Mouse (Mus musculus): ENCODE data around the gene Ntn5. TPM values are rescaled to one million over a fixed set of nuclear protein-coding genes. Genes with fewer than 3 reads are reported as not detected.

Ntn5 gene
- 3.9 and 4.2 TPM in 2 replicates for polyA plus RNA-seq (2012; rRNA removed)

DNA sequence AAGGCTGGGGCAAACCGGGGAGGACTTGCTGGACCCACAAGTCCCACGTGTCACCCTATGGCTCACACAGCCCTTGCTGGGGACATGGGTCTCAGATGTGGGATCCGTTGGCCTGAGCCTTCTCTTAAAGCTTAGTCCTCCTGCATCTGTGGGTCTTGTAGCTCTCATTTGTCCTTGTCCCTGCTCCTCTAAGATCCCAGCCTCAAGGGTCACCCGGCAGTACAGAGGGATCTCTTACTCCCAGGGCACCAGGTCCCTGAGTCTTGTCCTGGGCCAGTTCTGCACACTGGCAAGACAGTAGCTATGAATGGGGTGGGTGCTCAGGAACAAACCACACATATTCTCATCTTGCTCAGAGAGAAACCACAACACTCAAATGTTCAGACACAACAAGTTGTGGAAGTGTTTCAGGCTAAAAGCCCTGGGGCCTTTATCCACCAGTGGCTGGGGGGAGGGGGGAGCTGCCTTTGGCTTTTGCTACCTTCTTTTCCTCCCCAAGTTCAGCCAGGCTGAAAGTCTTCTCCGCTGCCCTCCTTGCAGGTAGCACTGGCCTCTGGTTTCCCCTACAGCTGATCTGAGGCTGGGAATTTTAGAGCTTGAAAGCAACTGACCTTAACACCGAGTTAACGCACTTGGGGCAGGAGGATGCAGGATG is at the start of gene Ntn5:
Ntn5 (plus strand) TSS at position 627 of the 655 bp plus-strand sequence.
- Histone ChIP-seq H3K4me1 (replicated peaks; ENCODE audit: control insufficient read depth, insufficient read depth, low read length) (peaks cover 32% of the 10 kb centered on the region), H3K27ac (ENCODE audit: control insufficient read depth, insufficient read depth, low read length) (no peak within 1 kb of the TSS), H3K4me3 (ENCODE audit: control insufficient read depth, insufficient read depth, low read length) (no peak within 1 kb of the TSS), H3K36me3 (ENCODE audit: control insufficient read depth, insufficient read depth, low read length) (no peaks in the 10 kb centered on the region), H3K27me3 (ENCODE audit: control insufficient read depth, insufficient read depth, low read length) (no peaks in the 10 kb centered on the region)
- DNase-seq = peak; percentile 24
- WGBS = 76% methylated on average over 7 of the region's 7 CpGs
- TF ChIP-seq CTCF (IDR thresholded peaks at IDR 0.05; ENCODE audit: borderline replicate concordance, control insufficient read depth, extremely low read depth, insufficient read depth, low read length, poor library complexity) (no peak), POLR2A (IDR thresholded peaks at IDR 0.05; ENCODE audit: control insufficient read depth, extremely low read depth, insufficient read depth, low read length, poor library complexity) (no peak)

DNA sequence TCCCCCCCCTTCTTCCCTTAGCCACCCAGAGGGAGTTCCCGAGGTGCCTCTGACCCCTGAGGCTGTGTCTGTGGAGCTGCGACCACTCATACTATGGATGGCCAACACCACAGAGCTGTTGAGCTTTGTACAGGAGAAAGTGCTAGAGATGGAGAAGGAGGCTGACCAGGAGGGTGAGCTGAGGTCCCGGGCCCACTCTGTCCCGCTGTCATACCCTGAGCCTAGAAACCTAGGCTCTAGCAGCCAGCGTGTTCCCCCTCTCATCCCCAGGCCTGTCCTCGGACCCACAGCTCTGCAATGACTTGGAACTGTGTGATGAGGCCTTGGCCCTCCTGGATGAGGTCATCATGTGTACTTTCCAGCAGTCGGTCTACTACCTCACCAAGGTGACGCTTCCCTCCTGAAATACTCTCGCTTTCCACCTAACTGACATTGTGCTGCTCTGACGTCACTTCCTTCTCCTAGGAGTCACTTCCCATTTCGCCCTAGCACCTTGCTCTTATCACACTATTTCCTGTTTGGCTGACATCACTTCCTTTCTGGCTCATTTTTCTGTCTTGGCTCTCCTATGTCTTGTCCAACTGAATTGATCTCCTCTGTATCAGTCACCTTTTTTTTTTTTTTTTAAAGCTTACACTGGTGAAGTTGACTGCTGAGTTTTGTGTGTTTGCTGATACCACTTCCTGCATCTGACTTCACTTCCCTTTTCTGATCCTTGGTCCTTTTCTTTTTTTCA is 48.7 kb upstream of the Ntn5 start:
- H3K27me3 ChIP-seq (ENCODE audit: control insufficient read depth, insufficient read depth, low read length) = no peaks in the 10 kb centered on the region
- H3K4me3 ChIP-seq (ENCODE audit: control insufficient read depth, insufficient read depth, low read length) = no peak overlapping the region
- H3K27ac ChIP-seq (ENCODE audit: control insufficient read depth, insufficient read depth, low read length) = no peak overlapping the region
- H3K4me1 ChIP-seq (replicated peaks; ENCODE audit: control insufficient read depth, insufficient read depth, low read length) = no peaks in the 10 kb centered on the region; the same call in 1 of the 2 replicates
- no peak for TF ChIP-seq CTCF (IDR thresholded peaks at IDR 0.05; ENCODE audit: borderline replicate concordance, control insufficient read depth, extremely low read depth, insufficient read depth, low read length, poor library complexity)
- TF ChIP-seq POLR2A (IDR thresholded peaks at IDR 0.05; ENCODE audit: control insufficient read depth, extremely low read depth, insufficient read depth, low read length, poor library complexity) = no peak
- DNase-seq = no peak
- 67% methylated on average over 11 of the region's 11 CpGs for WGBS
- no peaks in the 10 kb centered on the region for H3K36me3 ChIP-seq (ENCODE audit: control insufficient read depth, insufficient read depth, low read length)

DNA sequence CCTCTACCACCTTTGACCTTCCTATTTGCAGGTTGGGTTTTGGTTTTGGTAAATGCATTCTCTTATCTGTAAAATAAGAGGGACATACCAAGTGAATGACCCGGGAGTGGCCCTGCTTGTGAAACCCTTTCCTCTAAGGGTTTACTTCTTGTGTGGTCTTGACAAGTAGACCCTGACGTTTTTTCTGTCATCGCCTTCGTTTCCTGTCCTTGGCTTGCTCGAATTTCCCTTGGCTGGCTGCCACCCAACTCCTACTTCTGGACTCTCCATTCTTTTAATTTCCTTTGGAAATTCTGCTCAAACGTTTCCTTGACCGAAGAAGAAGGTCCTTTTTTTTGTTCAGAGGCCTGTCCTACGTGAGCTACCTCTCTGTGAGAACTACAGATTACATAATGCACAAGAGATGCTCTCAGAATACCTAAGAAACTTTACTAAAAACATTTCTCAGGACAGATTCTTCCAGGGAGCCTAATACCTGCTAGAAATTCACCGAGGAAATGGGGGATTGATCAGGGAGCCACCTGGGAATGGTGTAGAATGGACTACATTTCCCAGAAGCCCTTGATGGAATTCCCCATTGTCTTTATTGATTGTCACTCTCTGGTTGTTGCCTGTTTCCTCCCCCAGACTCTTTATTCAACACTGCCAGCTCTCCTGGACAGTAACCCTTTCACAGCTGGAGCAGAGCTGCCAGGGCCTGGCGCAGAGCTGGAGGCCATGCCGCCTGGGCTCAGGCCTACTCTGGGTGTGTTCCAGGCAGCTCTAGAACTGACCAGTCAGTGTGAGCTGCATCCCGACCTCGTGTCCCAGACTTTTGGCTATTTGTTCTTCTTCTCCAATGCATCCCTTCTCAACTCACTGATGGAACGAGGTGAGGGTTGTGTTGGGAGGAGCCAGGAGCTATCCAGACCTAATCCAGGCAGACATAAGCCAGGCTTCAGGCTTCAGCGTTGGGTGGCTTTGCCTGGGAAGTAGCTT is 47.8 kb upstream of the Ntn5 start:
- no peaks in the 10 kb centered on the region for H3K36me3 ChIP-seq (ENCODE audit: control insufficient read depth, insufficient read depth, low read length)
- no peaks in the 10 kb centered on the region for H3K27me3 ChIP-seq (ENCODE audit: control insufficient read depth, insufficient read depth, low read length)
- H3K4me1 ChIP-seq (replicated peaks; ENCODE audit: control insufficient read depth, insufficient read depth, low read length) = no peaks in the 10 kb centered on the region; the same call in 1 of the 2 replicates
- 73% methylated on average over 15 of the region's 15 CpGs for WGBS
- no peak for DNase-seq
- TF ChIP-seq CTCF (IDR thresholded peaks at IDR 0.05; ENCODE audit: borderline replicate concordance, control insufficient read depth, extremely low read depth, insufficient read depth, low read length, poor library complexity) (no peak), POLR2A (IDR thresholded peaks at IDR 0.05; ENCODE audit: control insufficient read depth, extremely low read depth, insufficient read depth, low read length, poor library complexity) (no peak)
- H3K27ac ChIP-seq (ENCODE audit: control insufficient read depth, insufficient read depth, low read length) = no peak overlapping the region
- H3K4me3 ChIP-seq (ENCODE audit: control insufficient read depth, insufficient read depth, low read length) = no peak overlapping the region

DNA sequence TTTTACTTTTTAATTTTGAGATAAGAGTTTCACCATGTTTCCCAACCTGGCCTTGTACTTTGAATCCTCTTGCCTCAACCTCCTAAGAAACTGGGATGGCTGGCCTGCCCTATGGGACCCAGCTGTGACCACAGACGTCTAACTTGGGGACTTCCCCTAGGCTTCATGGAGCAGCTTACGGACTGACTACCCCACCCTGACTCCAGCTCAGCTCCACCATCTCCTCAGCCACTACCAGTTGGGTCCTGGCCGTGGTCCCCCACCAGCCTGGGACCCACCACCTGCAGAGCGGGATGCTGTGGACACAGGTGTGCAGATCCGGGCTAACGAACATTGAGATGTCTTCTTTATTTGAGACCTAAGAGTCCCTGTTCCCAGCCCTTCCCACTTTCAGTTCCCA is 46.1 kb upstream of the Ntn5 start:
- no peak for TF ChIP-seq CTCF (IDR thresholded peaks at IDR 0.05; ENCODE audit: borderline replicate concordance, control insufficient read depth, extremely low read depth, insufficient read depth, low read length, poor library complexity)
- no peak for TF ChIP-seq POLR2A (IDR thresholded peaks at IDR 0.05; ENCODE audit: control insufficient read depth, extremely low read depth, insufficient read depth, low read length, poor library complexity)
- H3K4me3 ChIP-seq (ENCODE audit: control insufficient read depth, insufficient read depth, low read length) = no peak overlapping the region
- WGBS = 83% methylated on average over 6 of the region's 6 CpGs
- peaks cover 3% of the 10 kb centered on the region for H3K4me1 ChIP-seq (replicated peaks; ENCODE audit: control insufficient read depth, insufficient read depth, low read length)
- no peaks in the 10 kb centered on the region for H3K27me3 ChIP-seq (ENCODE audit: control insufficient read depth, insufficient read depth, low read length)
- H3K27ac ChIP-seq (ENCODE audit: control insufficient read depth, insufficient read depth, low read length) = no peak overlapping the region
- no peaks in the 10 kb centered on the region for H3K36me3 ChIP-seq (ENCODE audit: control insufficient read depth, insufficient read depth, low read length)
- no peak for DNase-seq

DNA sequence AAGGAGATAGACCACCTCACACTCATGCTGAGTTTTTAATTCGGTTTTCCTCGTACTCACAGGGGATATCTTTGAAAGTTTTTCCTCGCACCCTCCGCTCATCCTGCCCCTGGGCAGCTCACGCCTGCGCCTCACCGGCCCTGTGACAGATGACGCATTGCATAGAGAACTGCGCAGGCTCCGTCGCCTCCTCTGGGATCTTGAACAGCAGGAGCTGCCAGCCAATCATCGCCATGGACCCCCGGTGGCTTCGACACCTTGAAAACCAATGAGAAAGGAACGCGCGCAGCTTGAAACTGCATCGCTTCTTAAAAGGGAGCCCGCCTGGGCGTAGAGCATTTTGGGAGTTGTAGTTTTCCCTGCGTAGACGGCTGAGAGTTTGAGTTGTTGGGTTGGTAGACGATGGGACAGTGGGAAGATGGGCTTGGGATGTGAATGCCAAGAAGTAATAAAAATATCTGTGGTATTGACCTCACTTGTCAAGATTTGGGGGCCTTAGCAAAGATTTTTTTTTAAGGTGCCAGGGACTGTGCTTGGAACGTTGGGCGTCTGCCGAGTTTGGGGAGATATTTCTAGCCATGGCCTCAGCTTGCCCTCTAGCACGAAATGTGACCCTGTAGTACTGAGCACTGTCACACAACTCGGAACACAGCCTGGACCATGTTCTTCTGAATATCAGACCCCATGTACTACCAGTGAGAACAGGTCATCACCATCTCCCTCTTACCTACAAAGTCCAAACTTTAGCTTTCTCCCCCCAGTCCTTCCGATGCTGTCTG is 45.0 kb upstream of the Ntn5 start:
- Histone ChIP-seq H3K4me1 (replicated peaks; ENCODE audit: control insufficient read depth, insufficient read depth, low read length) (peaks cover 12% of the 10 kb centered on the region), H3K27me3 (ENCODE audit: control insufficient read depth, insufficient read depth, low read length) (no peaks in the 10 kb centered on the region), H3K27ac (ENCODE audit: control insufficient read depth, insufficient read depth, low read length) (no peak overlapping the region), H3K36me3 (ENCODE audit: control insufficient read depth, insufficient read depth, low read length) (no peaks in the 10 kb centered on the region), H3K4me3 (ENCODE audit: control insufficient read depth, insufficient read depth, low read length) (no peak overlapping the region)
- TF ChIP-seq CTCF (IDR thresholded peaks at IDR 0.05; ENCODE audit: borderline replicate concordance, control insufficient read depth, extremely low read depth, insufficient read depth, low read length, poor library complexity) (no peak), POLR2A (IDR thresholded peaks at IDR 0.05; ENCODE audit: control insufficient read depth, extremely low read depth, insufficient read depth, low read length, poor library complexity) (no peak)
- DNase-seq = no peak
- WGBS = 93% methylated on average over 29 of the region's 29 CpGs
